Mouse (Mus musculus) C2C12 (cell line): ENCODE data around the gene Dscam.

Experiments
- CEBPB ChIP-seq: IDR thresholded peaks from one replicate; pipeline ENCODE4 v1.6.1; 2011; ENCODE audit warnings: low read depth, mild to moderate bottlenecking, control low read depth, moderate library complexity
- CTCF ChIP-seq: IDR thresholded peaks from one replicate; pipeline ENCODE4 v1.5.1; 2011; ENCODE audit not compliant: control insufficient read depth, insufficient read depth, insufficient read length
- MAX ChIP-seq: IDR thresholded peaks from one replicate; pipeline ENCODE4 v1.6.1; 2011; ENCODE audit warnings: mild to moderate bottlenecking, control low read depth
- MYOD1 ChIP-seq: IDR thresholded peaks from one replicate; pipeline ENCODE4 v1.6.1; 2011; ENCODE audit warnings: low read depth; ENCODE audit not compliant: control insufficient read depth, insufficient read length
- MYOG ChIP-seq: IDR thresholded peaks from one replicate; pipeline ENCODE4 v1.6.1; 2011; ENCODE audit not compliant: control insufficient read depth, insufficient read length; ENCODE audit errors: extremely low read depth
- USF1 ChIP-seq: IDR thresholded peaks from one replicate; pipeline ENCODE4 v1.6.1; 2011; ENCODE audit warnings: low read depth, mild to moderate bottlenecking, control low read depth, moderate library complexity

DNA sequence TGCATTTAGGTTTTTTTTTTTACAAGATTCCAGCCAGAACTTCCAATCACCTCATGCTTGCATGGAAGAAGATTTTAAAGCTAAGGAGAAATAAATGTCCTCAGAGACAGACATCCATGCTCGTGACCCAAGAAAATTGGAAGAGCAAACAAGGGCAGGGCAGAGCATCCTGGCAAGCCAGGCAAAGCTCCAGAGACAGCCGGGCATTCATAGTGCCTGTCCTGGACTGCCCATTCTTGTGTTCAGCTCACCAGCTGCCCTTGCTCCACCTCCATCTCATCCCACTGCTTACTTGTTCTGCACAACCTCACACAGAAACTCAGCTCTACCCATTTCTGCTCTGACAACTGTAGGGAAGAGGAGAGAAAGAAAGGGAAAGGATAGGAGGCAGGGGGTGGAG lies 534.6 kb downstream of the Dscam start:
- no peak for TF ChIP-seq CTCF
- no peak for TF ChIP-seq MYOG
- TF ChIP-seq USF1 = no peak
- TF ChIP-seq MAX = no peak
- no peak for TF ChIP-seq MYOD1
- no peak for TF ChIP-seq CEBPB
